Mouse (Mus musculus) hindbrain, embryonic 14.5 days (tissue): ENCODE measurements around the gene Lypd4. TPM values are rescaled to one million over a fixed set of nuclear protein-coding genes. Genes with fewer than 3 reads are reported as not detected.
"Not testable (repeated sequence)": the region's sequence is repeated elsewhere in the genome, so short reads cannot be mapped to it uniquely, and the experiment has no call there.

Source experiments
- ATAC-seq: fragments of 200-750 bp; cut with Nextera tagmentation; 2 replicates; pipeline ENCODE4 v1.8.0; 2017; ENCODE audit warnings: moderate number of reproducible peaks, mild to moderate bottlenecking, moderate TSS enrichment, moderate library complexity; ENCODE audit not compliant: low FRiP score
- DNase-seq: peaks from one replicate; pipeline ENCODE4 v3.0.0-alpha.2; 2015; ENCODE audit warnings: low spot score
- H3K27ac ChIP-seq: fragments of 300-500 bp; sonication (generic); 2 replicates; pipeline ENCODE4 v1.5.1; 2014; ENCODE audit warnings: mild to moderate bottlenecking, moderate library complexity
- H3K27me3 ChIP-seq: fragments of 300-500 bp; sonication (generic); 2 replicates; pipeline ENCODE4 v1.6.1; 2014; ENCODE audit warnings: mild to moderate bottlenecking, low read length, mixed read lengths; ENCODE audit not compliant: control insufficient read depth, insufficient read depth
- H3K36me3 ChIP-seq: fragments of 300-500 bp; sonication (generic); replicated peaks from 2 replicates; pipeline ENCODE4 v1.6.1; 2014; ENCODE audit not compliant: control insufficient read depth, insufficient read depth
- H3K4me1 ChIP-seq: fragments of 300-500 bp; sonication (generic); replicated peaks from 2 replicates; pipeline ENCODE4 v1.6.1; 2014; ENCODE audit warnings: antibody characterized with exemption, low read length, mixed read lengths; ENCODE audit not compliant: control insufficient read depth, insufficient read depth
- H3K4me2 ChIP-seq: fragments of 300-500 bp; sonication (generic); replicated peaks from 2 replicates; pipeline ENCODE4 v1.6.1; 2014; ENCODE audit warnings: mild to moderate bottlenecking, moderate library complexity
- H3K4me3 ChIP-seq: fragments of 300-500 bp; sonication (generic); replicated peaks from 2 replicates; pipeline ENCODE4 v1.5.1; 2014; ENCODE audit warnings: mild to moderate bottlenecking, low read length
- H3K9ac ChIP-seq: fragments of 300-500 bp; sonication (generic); 2 replicates; pipeline ENCODE4 v1.6.1; 2014
- H3K9me3 ChIP-seq: fragments of 300-500 bp; sonication (generic); 2 replicates; pipeline ENCODE4 v1.6.1; 2016; ENCODE audit warnings: low read length; ENCODE audit not compliant: control insufficient read depth
- WGBS: fragments of 180-500 bp; shearing (Covaris S2); extraction: QIAGEN DNeasy Blood & Tissue Kit; methylation state at CpG from one replicate; pipeline ENCODE4 v1.1.7; 2014; 5-methylcytosine and 5-hydroxymethylcytosine counted together
- polyA plus RNA-seq: library from polyadenylated mRNA; unstranded; fragments of >200 nt; fragmentation: Nextera tagmentation; extraction: Ambion mirVana; gene quantifications from 2 replicates; pipeline ENCODE4 v1.2.1, GENCODE M21; 2014

Gene Lypd4
- polyA plus RNA-seq, 1 experiment from 2014 or later, result not detected

- no peak for DNase-seq
- Histone ChIP-seq H3K9me3 (no peaks in the 10 kb centered on the region), H3K4me3 (no peak overlapping the region), H3K27ac (no peak overlapping the region), H3K27me3 (no peaks in the 10 kb centered on the region), H3K9ac (no peak overlapping the region), H3K4me2 (no peak overlapping the region), H3K36me3 (no peaks in the 10 kb centered on the region), H3K4me1 (no peaks in the 10 kb centered on the region; the same call in 1 of the 2 replicates)
- no peak for ATAC-seq
- 43% methylated on average over 5 of the region's 5 CpGs for WGBS
These were observed 25.6 kb downstream of the Lypd4 start for GRCm38 (mm10) chr7:24844144-24844543.

- Histone ChIP-seq H3K9ac (no peak overlapping the region), H3K27ac (no peak overlapping the region), H3K4me1 (no peaks in the 10 kb centered on the region; the same call in 1 of the 2 replicates), H3K4me2 (no peak overlapping the region), H3K27me3 (no peaks in the 10 kb centered on the region), H3K9me3 (no peaks in the 10 kb centered on the region), H3K36me3 (no peaks in the 10 kb centered on the region), H3K4me3 (no peak overlapping the region)
- no peak for DNase-seq
- WGBS, result 76% methylated on average over 4 of the region's 4 CpGs
- no peak for ATAC-seq
These were observed 28.7 kb downstream of the Lypd4 start for GRCm38 (mm10) chr7:24841009-24841408.

GRCm38 (mm10) chr7:24840331-24840730, 29.4 kb downstream of the Lypd4 start:
- Histone ChIP-seq H3K9ac (no peak overlapping the region), H3K4me1 (no peaks in the 10 kb centered on the region), H3K4me3 (no peak overlapping the region), H3K4me2 (no peak overlapping the region), H3K27me3 (no peaks in the 10 kb centered on the region), H3K9me3 (no peaks in the 10 kb centered on the region), H3K27ac (no peak overlapping the region), H3K36me3 (no peaks in the 10 kb centered on the region)
- WGBS, result 65% methylated on average over 3 of the region's 3 CpGs
- DNase-seq, result no peak
- ATAC-seq, result no peak

GRCm38 (mm10) chr7:24839410-24839808, 30.3 kb downstream of the Lypd4 start:
- DNase-seq, result no peak
- Histone ChIP-seq H3K4me3 (no peak overlapping the region), H3K4me2 (no peak overlapping the region), H3K27ac (no peak overlapping the region), H3K36me3 (no peaks in the 10 kb centered on the region), H3K9me3 (no peaks in the 10 kb centered on the region), H3K9ac (no peak overlapping the region), H3K27me3 (no peaks in the 10 kb centered on the region), H3K4me1 (no peaks in the 10 kb centered on the region)
- no peak for ATAC-seq
- WGBS, result 84% methylated on average over 8 of the region's 8 CpGs

- not testable (repeated sequence) for H3K36me3 ChIP-seq, H3K9ac ChIP-seq, H3K4me1 ChIP-seq, H3K27ac ChIP-seq, H3K4me2 ChIP-seq, H3K27me3 ChIP-seq, ATAC-seq, DNase-seq, H3K9me3 ChIP-seq, H3K4me3 ChIP-seq
- WGBS, result 68% methylated on average over 11 of the region's 13 CpGs
These were observed 30.9 kb downstream of the Lypd4 start for GRCm38 (mm10) chr7:24838732-24839409.

GRCm38 (mm10) chr7:24827181-24827580, 42.6 kb downstream of the Lypd4 start:
- H3K9ac ChIP-seq, result no peak overlapping the region
- H3K4me3 ChIP-seq, result no peak overlapping the region
- H3K36me3 ChIP-seq, result no peaks in the 10 kb centered on the region
- WGBS, result 89% methylated on average over 4 of the region's 4 CpGs
- no peak overlapping the region for H3K4me2 ChIP-seq
- ATAC-seq (no peak), DNase-seq (no peak)
- no peaks in the 10 kb centered on the region for H3K27me3 ChIP-seq
- H3K4me1 ChIP-seq, result no peaks in the 10 kb centered on the region
- H3K27ac ChIP-seq, result no peak overlapping the region
- no peaks in the 10 kb centered on the region for H3K9me3 ChIP-seq

- Histone ChIP-seq H3K27ac (no peak overlapping the region), H3K9ac (no peak overlapping the region), H3K4me3 (no peak overlapping the region), H3K4me2 (no peak overlapping the region), H3K36me3 (no peaks in the 10 kb centered on the region), H3K4me1 (no peaks in the 10 kb centered on the region), H3K9me3 (no peaks in the 10 kb centered on the region), H3K27me3 (no peaks in the 10 kb centered on the region)
- DNase-seq (no peak), ATAC-seq (no peak)
- 75% methylated on average over 7 of the region's 7 CpGs for WGBS
These were observed 45.3 kb downstream of the Lypd4 start for GRCm38 (mm10) chr7:24824452-24824851.

GRCm38 (mm10) chr7:24817502-24817901, 52.2 kb downstream of the Lypd4 start:
- ATAC-seq, result no peak
- 1% methylated on average over 3 of the region's 3 CpGs for WGBS
- H3K4me2 ChIP-seq, result no peak overlapping the region
- H3K27me3 ChIP-seq, result no peaks in the 10 kb centered on the region
- peak; percentile 66 for DNase-seq
- H3K4me1 ChIP-seq, result no peaks in the 10 kb centered on the region
- no peak overlapping the region for H3K4me3 ChIP-seq
- no peaks in the 10 kb centered on the region for H3K9me3 ChIP-seq
- no peak overlapping the region for H3K9ac ChIP-seq
- no peaks in the 10 kb centered on the region for H3K36me3 ChIP-seq
- no peak overlapping the region for H3K27ac ChIP-seq
